Mouse (Mus musculus) liver, embryonic 14.5 days (tissue): ENCODE results near the gene Lnx1. TPM values are rescaled to one million over a fixed set of nuclear protein-coding genes. Genes with fewer than 3 reads are reported as not detected.

Source experiments
- ATAC-seq: fragments of 200-750 bp; cut with Nextera tagmentation; 2 replicates; pipeline ENCODE4 v1.8.0; 2017; ENCODE audit warnings: moderate number of reproducible peaks, mild to moderate bottlenecking, moderate library complexity; ENCODE audit not compliant: insufficient read depth
- DNase-seq, 3 experiments: peaks; one replicate each; pipeline ENCODE4 v3.0.0-alpha.2; 2012 to 2013; ENCODE audit warnings: low read depth in 3 of 3, low spot score in 3 of 3
- H3K27ac ChIP-seq: fragments of 300-500 bp; sonication (generic); 2 replicates; pipeline ENCODE4 v1.5.1; 2014; ENCODE audit warnings: moderate library complexity, mild to moderate bottlenecking, control low read depth, inconsistent platforms
- H3K27me3 ChIP-seq: fragments of 300-500 bp; sonication (generic); 2 replicates; pipeline ENCODE4 v1.6.1; 2014; ENCODE audit warnings: mild to moderate bottlenecking, low read length, moderate library complexity; ENCODE audit not compliant: control insufficient read depth, insufficient read depth
- H3K36me3 ChIP-seq: fragments of 300-500 bp; sonication (generic); replicated peaks from 2 replicates; pipeline ENCODE4 v1.6.1; 2014; ENCODE audit warnings: low read depth; ENCODE audit not compliant: control insufficient read depth, insufficient read depth
- H3K4me1 ChIP-seq, 2 experiments: fragments of 200-500 bp in 1 of 2; fragments of 300-500 bp in 1 of 2; sonication (generic) in 1 of 2; replicated peaks; 2 replicates each; pipeline ENCODE4 v1.6.1; 2012 to 2014; ENCODE audit warnings: antibody characterized with exemption in 1 of 2, inconsistent platforms in 1 of 2, low read length in 1 of 2; ENCODE audit not compliant: control insufficient read depth in 2 of 2, insufficient read depth in 2 of 2
- H3K4me2 ChIP-seq: fragments of 300-500 bp; sonication (generic); 2 replicates; pipeline ENCODE4 v1.6.1; 2014; ENCODE audit warnings: low read depth, mild to moderate bottlenecking, control low read depth, moderate library complexity
- H3K4me3 ChIP-seq, 2 experiments: fragments of 200-500 bp in 1 of 2; fragments of 300-500 bp in 1 of 2; sonication (generic) in 1 of 2; 2 replicates each; pipeline ENCODE4 v1.5.1; 2012 to 2014; ENCODE audit warnings: low read depth in 2 of 2, low read length in 2 of 2, mild to moderate bottlenecking in 2 of 2, control low read depth in 1 of 2, inconsistent platforms in 1 of 2, moderate library complexity in 1 of 2; ENCODE audit not compliant: insufficient read depth in 1 of 2
- H3K9ac ChIP-seq: fragments of 300-500 bp; sonication (generic); replicated peaks from 2 replicates; pipeline ENCODE4 v1.6.1; 2014; ENCODE audit warnings: mild to moderate bottlenecking, control low read depth, moderate library complexity
- H3K9me3 ChIP-seq: fragments of 300-500 bp; sonication (generic); 2 replicates; pipeline ENCODE4 v1.6.1; 2016; ENCODE audit warnings: low read length, mixed read lengths; ENCODE audit not compliant: control insufficient read depth
- CTCF ChIP-seq: IDR thresholded peaks from 2 replicates; pipeline ENCODE4 v1.5.1; 2016; ENCODE audit warnings: antibody characterized with exemption, low read depth, control low read depth
- EP300 ChIP-seq: IDR thresholded peaks from 2 replicates; pipeline ENCODE4 v1.6.1; 2016; ENCODE audit warnings: antibody characterized with exemption, low read depth
- WGBS: fragments of 180-500 bp; shearing (Covaris S2); extraction: QIAGEN DNeasy Blood & Tissue Kit; methylation state at CpG from one replicate; pipeline ENCODE4 v1.1.7; 2014; ENCODE audit not compliant: insufficient replicate concordance; 5-methylcytosine and 5-hydroxymethylcytosine counted together
- polyA plus RNA-seq, 2 experiments: library from polyadenylated mRNA; depleted of rRNA in 1 of 2; stranded (reverse) in 1 of 2; unstranded in 1 of 2; fragments of >200 nt; fragmentation: Nextera tagmentation in 1 of 2; extraction: Ambion mirVana in 1 of 2; gene quantifications; 2 replicates each; pipeline versions ENCODE4 v1.2.1 to v1.2.3; 2012 to 2014

Gene Lnx1
- polyA plus RNA-seq, 2 experiments: 0.03 TPM; not detected in 1

GRCm38 (mm10) chr5:74561151-74561550 lies 141.6 kb downstream of the Lnx1 start:
- no peak for ATAC-seq
- DNase-seq: no peak

GRCm38 (mm10) chr5:74549566-74549965 lies 153.1 kb downstream of the Lnx1 start:
- H3K36me3 ChIP-seq: peaks cover 26% of the 10 kb centered on the region
- ATAC-seq: no peak
- no peak for DNase-seq

More at GRCm38 (mm10) chr5:74561151-74561550, 141.6 kb downstream of the Lnx1 start:
- no peaks in the 10 kb centered on the region for H3K27me3 ChIP-seq
- no peak overlapping the region for H3K4me2 ChIP-seq
- no peak overlapping the region for H3K27ac ChIP-seq
- H3K9ac ChIP-seq: no peak overlapping the region
- H3K36me3 ChIP-seq: peaks cover 30% of the 10 kb centered on the region
- no peaks in the 10 kb centered on the region for H3K9me3 ChIP-seq
- H3K4me1 ChIP-seq: no peaks in the 10 kb centered on the region
- TF ChIP-seq CTCF (no peak), EP300 (no peak)
- no peak overlapping the region for H3K4me3 ChIP-seq
- 89% methylated on average over 1 of the region's 1 CpGs for WGBS

GRCm38 (mm10) chr5:74545606-74546005 lies 157.1 kb downstream of the Lnx1 start:
- no peak for DNase-seq
- no peak overlapping the region for H3K4me3 ChIP-seq
- no peak overlapping the region for H3K9ac ChIP-seq
- peaks cover 36% of the 10 kb centered on the region for H3K36me3 ChIP-seq
- H3K27me3 ChIP-seq: no peaks in the 10 kb centered on the region
- H3K4me2 ChIP-seq: no peak overlapping the region
- no peak for TF ChIP-seq EP300
- no peak for TF ChIP-seq CTCF
- H3K4me1 ChIP-seq: no peaks in the 10 kb centered on the region
- H3K9me3 ChIP-seq: no peaks in the 10 kb centered on the region
- WGBS: 80% methylated on average over 4 of the region's 4 CpGs
- no peak overlapping the region for H3K27ac ChIP-seq
- no peak for ATAC-seq

More at GRCm38 (mm10) chr5:74549566-74549965, 153.1 kb downstream of the Lnx1 start:
- no peaks in the 10 kb centered on the region for H3K4me1 ChIP-seq
- no peak overlapping the region for H3K9ac ChIP-seq
- no peak overlapping the region for H3K27ac ChIP-seq
- 85% methylated on average over 8 of the region's 8 CpGs for WGBS
- H3K27me3 ChIP-seq: no peaks in the 10 kb centered on the region
- no peak overlapping the region for H3K4me2 ChIP-seq
- no peaks in the 10 kb centered on the region for H3K9me3 ChIP-seq
- H3K4me3 ChIP-seq: no peak overlapping the region
- TF ChIP-seq CTCF (no peak), EP300 (no peak)

Other genes starting within 250 kb of the Lnx1 start
- gene Scfd2, start 171.2 kb downstream of the Lnx1 start, polyA plus RNA-seq (2012; rRNA removed): 3.9 and 4.3 TPM in 2 replicates
- gene Scfd2, start 171.2 kb downstream of the Lnx1 start, polyA plus RNA-seq (2014; fragmentation: Nextera tagmentation; extraction: Ambion mirVana): 9.4 and 10.3 TPM in 2 replicates
- gene Fip1l1, start 167.5 kb downstream of the Lnx1 start, polyA plus RNA-seq (2012; rRNA removed): 16.3 and 22.5 TPM in 2 replicates
- 19.9 and 24.8 TPM in 2 replicates for gene Fip1l1, start 167.5 kb downstream of the Lnx1 start, polyA plus RNA-seq (2014; fragmentation: Nextera tagmentation; extraction: Ambion mirVana)